Mouse (Mus musculus): Measurements from ENCODE around the gene Eps8l1. TPM values are rescaled to one million over a fixed set of nuclear protein-coding genes. Genes with fewer than 3 reads are reported as not detected.

The Eps8l1 gene
- polyA plus RNA-seq, 1 experiment, result 7.0 TPM

DNA sequence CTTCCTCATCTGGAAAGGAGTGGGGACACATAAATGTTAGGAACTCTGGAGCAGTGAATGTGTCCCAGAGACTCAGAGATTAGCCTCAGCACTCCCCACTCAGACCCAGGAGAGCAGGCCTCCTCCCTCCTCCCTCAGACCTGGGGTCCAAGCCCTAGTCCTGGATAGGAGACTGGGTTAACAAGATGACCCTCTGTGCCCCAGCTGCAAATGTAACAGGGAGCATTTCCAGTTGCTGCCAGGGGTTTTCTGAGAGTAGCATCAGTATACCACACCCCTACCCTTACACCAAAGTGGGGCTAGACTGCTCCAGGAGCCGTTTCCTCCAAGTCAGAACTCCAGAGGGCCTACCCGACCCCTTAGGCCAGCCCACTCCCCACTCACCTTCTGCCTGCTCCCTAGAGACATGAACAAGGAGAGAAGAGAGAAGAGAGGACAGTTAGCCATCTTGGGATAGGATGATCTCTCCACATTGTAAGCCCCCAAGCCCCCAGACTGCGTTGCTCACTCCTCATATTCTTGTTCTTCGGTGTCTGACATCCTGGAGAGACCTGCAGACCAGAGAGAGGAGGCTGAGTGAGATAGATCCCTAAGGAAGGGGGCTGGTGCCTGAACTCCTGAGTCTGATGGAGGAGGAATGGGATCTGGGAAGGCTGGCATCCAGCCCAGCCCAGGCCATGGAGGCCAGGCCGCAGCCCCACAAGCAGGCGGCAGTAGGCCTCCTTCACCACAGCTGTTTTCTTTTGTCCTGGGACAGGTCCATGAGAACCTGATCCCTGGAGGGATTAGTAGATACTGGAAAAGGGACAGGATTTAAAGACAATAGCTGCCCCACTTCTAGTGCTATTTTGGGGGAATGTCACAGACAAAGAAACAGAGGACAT is 53.6 kb downstream of the Eps8l1 start:
- Histone ChIP-seq H3K36me3 (ENCODE audit: control insufficient read depth, insufficient read depth, low read length, poor library complexity, severe bottlenecking) (no peaks in the 10 kb centered on the region), H3K4me1 (ENCODE audit: control insufficient read depth, insufficient read depth, low read length) (peaks cover 2% of the 10 kb centered on the region), H3K4me3 (ENCODE audit: low read depth, low read length) (no peak overlapping the region), H3K9ac (ENCODE audit: low read depth, poor library complexity, severe bottlenecking) (0 out of 2 replicates have a peak overlapping the region, but pooled peaks have one; percentile 15), H3K27ac (ENCODE audit: insufficient read depth, low read length) (no peak overlapping the region), H3K9me3 (replicated peaks; ENCODE audit: control insufficient read depth, insufficient read depth, low read length, poor library complexity, severe bottlenecking) (no peaks in the 10 kb centered on the region), H3K27me3 (ENCODE audit: control insufficient read depth, insufficient read depth, low read length, poor library complexity, severe bottlenecking) (no peaks in the 10 kb centered on the region)
- TF ChIP-seq CTCF (IDR thresholded peaks at IDR 0.05; ENCODE audit: low read depth, low read length) (no peak), EP300 (IDR thresholded peaks at IDR 0.05; ENCODE audit: insufficient read depth, low read depth, low read length) (no peak), POLR2A (IDR thresholded peaks at IDR 0.05; ENCODE audit: insufficient read depth, low read length) (no peak)

DNA sequence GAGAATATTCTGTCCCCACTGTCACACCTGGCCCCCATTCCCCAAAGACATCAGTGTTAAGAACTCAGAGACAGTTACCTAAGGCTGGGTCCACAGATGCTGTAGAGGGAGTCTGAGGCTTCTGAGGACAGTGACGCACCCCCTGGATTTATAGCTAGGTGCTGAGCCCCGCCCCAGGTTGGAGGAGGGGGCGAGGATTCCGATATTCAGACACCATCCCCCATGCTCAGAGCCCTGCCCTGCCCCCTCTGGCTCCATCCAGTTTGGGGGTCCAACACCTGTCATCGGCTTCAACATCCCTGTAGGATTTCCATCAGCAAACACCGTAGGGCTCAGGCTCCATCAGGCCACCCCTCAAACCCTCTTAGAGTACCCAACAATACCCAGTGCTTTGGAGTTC is 55.4 kb downstream of the Eps8l1 start:
- no peak overlapping the region for H3K9ac ChIP-seq (ENCODE audit: low read depth, poor library complexity, severe bottlenecking)
- H3K4me1 ChIP-seq (ENCODE audit: control insufficient read depth, insufficient read depth, low read length), result peaks cover 2% of the 10 kb centered on the region
- no peak for TF ChIP-seq CTCF (IDR thresholded peaks at IDR 0.05; ENCODE audit: low read depth, low read length)
- TF ChIP-seq POLR2A (IDR thresholded peaks at IDR 0.05; ENCODE audit: insufficient read depth, low read length), result no peak
- TF ChIP-seq EP300 (IDR thresholded peaks at IDR 0.05; ENCODE audit: insufficient read depth, low read depth, low read length), result no peak
- no peaks in the 10 kb centered on the region for H3K27me3 ChIP-seq (ENCODE audit: control insufficient read depth, insufficient read depth, low read length, poor library complexity, severe bottlenecking)
- H3K9me3 ChIP-seq (replicated peaks; ENCODE audit: control insufficient read depth, insufficient read depth, low read length, poor library complexity, severe bottlenecking), result no peaks in the 10 kb centered on the region
- H3K27ac ChIP-seq (ENCODE audit: insufficient read depth, low read length), result no peak overlapping the region
- H3K36me3 ChIP-seq (ENCODE audit: control insufficient read depth, insufficient read depth, low read length, poor library complexity, severe bottlenecking), result no peaks in the 10 kb centered on the region
- no peak overlapping the region for H3K4me3 ChIP-seq (ENCODE audit: low read depth, low read length)

DNA sequence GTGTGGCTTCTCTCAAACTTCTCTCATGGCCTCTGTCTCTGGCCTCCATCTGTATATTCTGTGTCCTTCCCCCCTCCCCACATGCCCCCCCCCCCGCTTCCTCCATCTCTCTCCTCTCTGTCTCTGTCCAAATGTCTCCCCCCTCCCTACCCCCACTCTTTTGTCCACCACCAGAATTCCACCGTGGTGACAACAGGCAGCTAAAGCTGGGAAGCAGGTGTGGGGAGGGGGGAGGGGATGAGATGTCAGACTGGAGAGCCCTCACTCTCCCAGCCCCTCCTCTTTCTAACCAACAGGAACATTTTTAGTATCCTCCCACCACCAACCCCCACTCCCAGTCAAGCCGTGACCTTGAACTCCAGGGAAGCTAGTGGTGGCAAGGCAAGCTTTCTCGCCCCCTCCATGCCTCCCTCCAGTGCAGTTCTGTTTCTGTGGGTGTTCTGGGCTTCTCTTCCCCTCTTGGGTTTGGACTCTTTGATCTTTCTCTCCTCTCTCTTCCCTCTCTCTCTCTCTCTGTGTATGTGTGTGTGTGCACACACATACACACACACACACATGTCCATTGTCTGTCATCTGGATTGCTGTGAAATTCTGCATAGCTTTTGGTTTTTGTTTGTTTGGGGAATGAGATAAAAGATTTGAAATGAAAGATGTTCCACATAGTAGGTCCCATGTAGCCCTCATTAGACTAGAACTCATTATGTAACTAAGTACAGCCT is 56.0 kb downstream of the Eps8l1 start, which contains the start of gene Tnnt1:
Gene Tnnt1, minus strand, starts transcription at position 51 of the 719 bp plus-strand sequence.
- H3K9me3 ChIP-seq (replicated peaks; ENCODE audit: control insufficient read depth, insufficient read depth, low read length, poor library complexity, severe bottlenecking), result no peaks in the 10 kb centered on the region
- H3K27me3 ChIP-seq (ENCODE audit: control insufficient read depth, insufficient read depth, low read length, poor library complexity, severe bottlenecking), result no peaks in the 10 kb centered on the region
- H3K4me3 ChIP-seq (ENCODE audit: low read depth, low read length), result no peak within 1 kb of the TSS
- H3K27ac ChIP-seq (ENCODE audit: insufficient read depth, low read length), result no peak within 1 kb of the TSS
- peaks cover 2% of the 10 kb centered on the region for H3K4me1 ChIP-seq (ENCODE audit: control insufficient read depth, insufficient read depth, low read length)
- TF ChIP-seq EP300 (IDR thresholded peaks at IDR 0.05; ENCODE audit: insufficient read depth, low read depth, low read length), result peak; percentile 61
- no peak for TF ChIP-seq POLR2A (IDR thresholded peaks at IDR 0.05; ENCODE audit: insufficient read depth, low read length)
- H3K9ac ChIP-seq (ENCODE audit: low read depth, poor library complexity, severe bottlenecking), result no peak within 1 kb of the TSS
- H3K36me3 ChIP-seq (ENCODE audit: control insufficient read depth, insufficient read depth, low read length, poor library complexity, severe bottlenecking), result no peaks in the 10 kb centered on the region

DNA sequence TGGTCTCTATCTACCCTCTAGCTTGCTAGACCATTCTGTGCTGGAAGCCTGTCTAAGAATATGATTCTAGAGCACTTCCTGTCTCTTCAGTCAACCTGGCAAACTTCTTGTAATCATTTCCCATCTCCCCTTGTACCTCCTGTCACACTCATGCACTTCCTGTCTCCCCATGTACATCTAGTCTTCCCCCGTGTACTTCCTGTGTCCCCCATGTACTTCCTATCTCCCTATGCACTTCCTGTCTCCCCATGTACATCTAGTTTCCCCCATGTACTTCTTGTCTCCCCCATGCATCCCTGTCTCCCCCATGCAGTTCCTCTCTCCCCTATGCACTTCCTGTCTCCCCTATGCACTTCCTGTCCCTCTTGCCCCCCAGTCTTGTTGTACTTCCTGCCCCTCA is 58.0 kb downstream of the Eps8l1 start:
- no peaks in the 10 kb centered on the region for H3K27me3 ChIP-seq (ENCODE audit: control insufficient read depth, insufficient read depth, low read length, poor library complexity, severe bottlenecking)
- H3K9me3 ChIP-seq (replicated peaks; ENCODE audit: control insufficient read depth, insufficient read depth, low read length, poor library complexity, severe bottlenecking), result no peaks in the 10 kb centered on the region
- H3K27ac ChIP-seq (ENCODE audit: insufficient read depth, low read length), result no peak overlapping the region
- H3K4me1 ChIP-seq (ENCODE audit: control insufficient read depth, insufficient read depth, low read length), result peaks cover 4% of the 10 kb centered on the region
- H3K4me3 ChIP-seq (ENCODE audit: low read depth, low read length), result no peak overlapping the region
- no peak overlapping the region for H3K9ac ChIP-seq (ENCODE audit: low read depth, poor library complexity, severe bottlenecking)
- H3K36me3 ChIP-seq (ENCODE audit: control insufficient read depth, insufficient read depth, low read length, poor library complexity, severe bottlenecking), result no peaks in the 10 kb centered on the region
- TF ChIP-seq CTCF (IDR thresholded peaks at IDR 0.05; ENCODE audit: low read depth, low read length) (no peak), POLR2A (IDR thresholded peaks at IDR 0.05; ENCODE audit: insufficient read depth, low read length) (no peak), EP300 (IDR thresholded peaks at IDR 0.05; ENCODE audit: insufficient read depth, low read depth, low read length) (no peak)

DNA sequence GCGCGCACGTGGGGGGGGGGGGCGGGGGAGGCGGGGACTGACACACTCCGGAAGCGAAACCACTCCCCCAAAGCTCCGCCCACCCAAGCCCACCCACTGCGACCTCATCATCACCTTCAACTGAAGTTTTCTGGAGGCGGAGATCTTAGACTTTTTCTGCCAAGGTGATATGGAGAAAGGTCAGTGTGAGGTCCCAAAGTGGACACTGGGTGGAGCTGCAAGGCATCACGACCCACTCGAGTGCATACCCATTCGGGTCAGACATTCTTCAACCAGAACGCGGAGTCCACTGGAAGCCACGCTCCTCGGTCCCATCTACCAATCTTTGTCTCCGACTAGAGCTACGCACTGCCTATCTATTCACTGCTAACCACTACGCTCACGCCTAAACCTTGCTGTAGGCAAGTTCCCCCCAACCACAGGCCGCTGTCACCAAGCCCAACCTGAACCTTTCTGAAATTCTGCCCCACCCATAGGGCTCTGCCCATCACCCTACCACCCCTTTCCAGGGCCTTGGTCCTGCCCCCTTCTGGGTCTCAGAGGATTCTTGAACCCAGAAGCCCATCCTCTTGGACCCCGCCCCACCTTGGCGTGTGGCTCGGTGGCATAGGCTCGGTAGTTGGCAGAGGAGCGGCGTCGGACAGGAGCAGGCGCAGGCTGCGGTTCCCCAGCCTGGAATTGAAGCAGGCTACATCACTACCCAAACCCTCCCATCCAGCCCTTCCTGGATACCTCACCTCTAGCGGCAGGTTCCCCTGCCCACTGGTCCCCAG is 60.9 kb downstream of the Eps8l1 start:
- no peaks in the 10 kb centered on the region for H3K36me3 ChIP-seq (ENCODE audit: control insufficient read depth, insufficient read depth, low read length, poor library complexity, severe bottlenecking)
- no peak overlapping the region for H3K4me3 ChIP-seq (ENCODE audit: low read depth, low read length)
- no peak overlapping the region for H3K9ac ChIP-seq (ENCODE audit: low read depth, poor library complexity, severe bottlenecking)
- no peaks in the 10 kb centered on the region for H3K9me3 ChIP-seq (replicated peaks; ENCODE audit: control insufficient read depth, insufficient read depth, low read length, poor library complexity, severe bottlenecking)
- no peak overlapping the region for H3K27ac ChIP-seq (ENCODE audit: insufficient read depth, low read length)
- TF ChIP-seq CTCF (IDR thresholded peaks at IDR 0.05; ENCODE audit: low read depth, low read length) (no peak), POLR2A (IDR thresholded peaks at IDR 0.05; ENCODE audit: insufficient read depth, low read length) (no peak), EP300 (IDR thresholded peaks at IDR 0.05; ENCODE audit: insufficient read depth, low read depth, low read length) (no peak)
- H3K4me1 ChIP-seq (ENCODE audit: control insufficient read depth, insufficient read depth, low read length), result peaks cover 3% of the 10 kb centered on the region
- no peaks in the 10 kb centered on the region for H3K27me3 ChIP-seq (ENCODE audit: control insufficient read depth, insufficient read depth, low read length, poor library complexity, severe bottlenecking)
